Mouse (Mus musculus): ENCODE measurements around the gene Stmn3. TPM values are rescaled to one million over a fixed set of nuclear protein-coding genes. Genes with fewer than 3 reads are reported as not detected.

Stmn3 gene
- total and polyA plus RNA-seq, 3 experiments, result not detected

DNA sequence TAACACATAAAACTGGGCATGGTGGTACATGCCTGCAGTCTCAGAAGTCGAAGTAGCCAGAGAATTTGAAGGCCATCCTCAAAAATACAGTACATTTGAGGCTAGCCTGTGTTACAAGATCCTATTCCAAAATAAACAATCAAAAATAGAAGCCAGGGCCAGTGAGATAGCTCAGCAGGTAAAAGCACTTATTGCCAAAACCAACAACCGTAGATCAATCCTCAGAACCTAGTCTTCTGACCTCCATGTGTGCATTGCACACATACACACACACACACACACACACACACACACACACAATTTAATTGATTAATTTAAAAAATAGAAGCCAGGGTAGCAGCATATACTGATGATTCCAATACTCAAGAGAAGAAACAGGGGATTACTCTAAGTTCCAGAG, 47.5 kb downstream of the Stmn3 start:
- no peak for DNase-seq (ENCODE audit: low read depth, low spot score)
- H3K27ac ChIP-seq (ENCODE audit: control insufficient read depth, low read depth, low read length), result no peak overlapping the region
- TF ChIP-seq EP300 (IDR thresholded peaks at IDR 0.05; ENCODE audit: low read depth in 1 of 2, low read length in 2 of 2), result no peak
- TF ChIP-seq ZC3H11A (IDR thresholded peaks at IDR 0.05; ENCODE audit: low read depth, low read length), result no peak
- TF ChIP-seq GABPA (IDR thresholded peaks at IDR 0.05; ENCODE audit: low read depth, low read length), result no peak
- TF ChIP-seq MAFK (IDR thresholded peaks at IDR 0.05; ENCODE audit: borderline replicate concordance, low read depth, low read length), result no peak
- no peak for TF ChIP-seq USF1 (IDR thresholded peaks at IDR 0.05; ENCODE audit: low read depth, low read length)
- no peak for TF ChIP-seq TAL1 (IDR thresholded peaks at IDR 0.05; ENCODE audit: low read length)
- TF ChIP-seq MYB (IDR thresholded peaks at IDR 0.05; ENCODE audit: low read depth, low read length), result no peak
- H3K9ac ChIP-seq (ENCODE audit: control insufficient read depth, low read depth, low read length, poor library complexity, severe bottlenecking), result no peak overlapping the region
- H3K36me3 ChIP-seq (ENCODE audit: control insufficient read depth in 1 of 2, insufficient read depth in 2 of 2, low read length in 2 of 2), result peaks cover 0 to 9% of the 10 kb centered on the region in 2 experiments; a peak in 2 of 4 replicates
- no peak overlapping the region for H3K4me3 ChIP-seq (ENCODE audit: control insufficient read depth in 1 of 2, insufficient read depth in 1 of 2, low read depth in 2 of 2, low read length in 2 of 2)
- no peaks in the 10 kb centered on the region for H3K27me3 ChIP-seq (ENCODE audit: control insufficient read depth in 1 of 2, insufficient read depth in 2 of 2, low read length in 2 of 2)
- no peaks in the 10 kb centered on the region for H3K79me2 ChIP-seq (ENCODE audit: control insufficient read depth, insufficient read depth, low read length, poor library complexity)
- no peaks in the 10 kb centered on the region for H3K4me1 ChIP-seq (ENCODE audit: control insufficient read depth in 1 of 2, insufficient read depth in 2 of 2, low read length in 2 of 2)
- no peaks in the 10 kb centered on the region for H3K9me3 ChIP-seq (replicated peaks; ENCODE audit: insufficient read depth, low read length)

Other genes starting within 250 kb of the Stmn3 start
- 0.13 and 0.19 TPM in 2 replicates for gene Kcnq2, start 179.2 kb downstream of the Stmn3 start, total RNA-seq (2012; rRNA removed)
- gene Kcnq2, start 179.2 kb downstream of the Stmn3 start, polyA plus RNA-seq (2012; ENCODE audit: insufficient read depth in 1 of 2, insufficient read length in 2 of 2, low read depth in 1 of 2, low replicate concordance in 2 of 2, missing spikeins in 1 of 2), result under 1 TPM in 1 of 2 experiments, not detected in 1; 0.57 TPM
- not detected in 2 replicates for gene Eef1a2, start 157.5 kb downstream of the Stmn3 start, total RNA-seq (2012; rRNA removed)
- gene Eef1a2, start 157.5 kb downstream of the Stmn3 start, polyA plus RNA-seq (2012; ENCODE audit: insufficient read depth in 1 of 2, insufficient read length in 2 of 2, low read depth in 1 of 2, low replicate concordance in 2 of 2, missing spikeins in 1 of 2), result not detected
- 18.1 and 20.2 TPM in 2 replicates for gene Ppdpf, start 127.3 kb downstream of the Stmn3 start, total RNA-seq (2012; rRNA removed)
- 10 to 100 TPM in 1 of 2 experiments, not detected in 1; 73.4 TPM for gene Ppdpf, start 127.3 kb downstream of the Stmn3 start, polyA plus RNA-seq (2012; ENCODE audit: insufficient read depth in 1 of 2, insufficient read length in 2 of 2, low read depth in 1 of 2, low replicate concordance in 2 of 2, missing spikeins in 1 of 2)
- not detected in 2 replicates for gene Ptk6, start 111.7 kb downstream of the Stmn3 start, total RNA-seq (2012; rRNA removed)
- not detected for gene Ptk6, start 111.7 kb downstream of the Stmn3 start, polyA plus RNA-seq (2012; ENCODE audit: insufficient read depth in 1 of 2, insufficient read length in 2 of 2, low read depth in 1 of 2, low replicate concordance in 2 of 2, missing spikeins in 1 of 2)
- gene Srms, start 101.3 kb downstream of the Stmn3 start, total RNA-seq (2012; rRNA removed), result not detected in 2 replicates
- under 1 TPM in 1 of 2 experiments, not detected in 1; 0.04 TPM for gene Srms, start 101.3 kb downstream of the Stmn3 start, polyA plus RNA-seq (2012; ENCODE audit: insufficient read depth in 1 of 2, insufficient read length in 2 of 2, low read depth in 1 of 2, low replicate concordance in 2 of 2, missing spikeins in 1 of 2)
- gene Fndc11, start 94.5 kb downstream of the Stmn3 start, total RNA-seq (2012; rRNA removed), result not detected in 2 replicates
- not detected for gene Fndc11, start 94.5 kb downstream of the Stmn3 start, polyA plus RNA-seq (2012; ENCODE audit: insufficient read depth in 1 of 2, insufficient read length in 2 of 2, low read depth in 1 of 2, low replicate concordance in 2 of 2, missing spikeins in 1 of 2)
- 6.2 and 6.3 TPM in 2 replicates for gene Helz2, start 72.5 kb downstream of the Stmn3 start, total RNA-seq (2012; rRNA removed)
- gene Helz2, start 72.5 kb downstream of the Stmn3 start, polyA plus RNA-seq (2012; ENCODE audit: insufficient read depth in 1 of 2, insufficient read length in 2 of 2, low read depth in 1 of 2, low replicate concordance in 2 of 2, missing spikeins in 1 of 2), result 10 to 100 TPM in 1 of 2 experiments, not detected in 1; 12.0 TPM
- gene Gmeb2, start 26.5 kb downstream of the Stmn3 start, total RNA-seq (2012; rRNA removed), result 8.2 and 8.3 TPM in 2 replicates
- gene Gmeb2, start 26.5 kb downstream of the Stmn3 start, polyA plus RNA-seq (2012; ENCODE audit: insufficient read depth in 1 of 2, insufficient read length in 2 of 2, low read depth in 1 of 2, low replicate concordance in 2 of 2, missing spikeins in 1 of 2), result 10 to 100 TPM in 1 of 2 experiments, not detected in 1; 16.9 TPM
- 54.2 and 54.7 TPM in 2 replicates for gene Rtel1, start 5.2 kb upstream of the Stmn3 start, total RNA-seq (2012; rRNA removed)
- 10 to 100 TPM in 1 of 2 experiments, not detected in 1; 87.0 TPM for gene Rtel1, start 5.2 kb upstream of the Stmn3 start, polyA plus RNA-seq (2012; ENCODE audit: insufficient read depth in 1 of 2, insufficient read length in 2 of 2, low read depth in 1 of 2, low replicate concordance in 2 of 2, missing spikeins in 1 of 2)
- 22.5 and 30.7 TPM in 2 replicates for gene Zgpat, start 50.4 kb upstream of the Stmn3 start, total RNA-seq (2012; rRNA removed)
- 10 to 100 TPM in 1 of 2 experiments, not detected in 1; 28.0 TPM for gene Zgpat, start 50.4 kb upstream of the Stmn3 start, polyA plus RNA-seq (2012; ENCODE audit: insufficient read depth in 1 of 2, insufficient read length in 2 of 2, low read depth in 1 of 2, low replicate concordance in 2 of 2, missing spikeins in 1 of 2)
- gene Arfrp1, start 50.9 kb upstream of the Stmn3 start, total RNA-seq (2012; rRNA removed), result 34.4 and 36.8 TPM in 2 replicates
- gene Arfrp1, start 50.9 kb upstream of the Stmn3 start, polyA plus RNA-seq (2012; ENCODE audit: insufficient read depth in 1 of 2, insufficient read length in 2 of 2, low read depth in 1 of 2, low replicate concordance in 2 of 2, missing spikeins in 1 of 2), result 10 to 100 TPM in 1 of 2 experiments, not detected in 1; 68.8 TPM
- gene Lime1, start 65.6 kb upstream of the Stmn3 start, total RNA-seq (2012; rRNA removed), result 13.4 and 18.7 TPM in 2 replicates
- gene Lime1, start 65.6 kb upstream of the Stmn3 start, polyA plus RNA-seq (2012; ENCODE audit: insufficient read depth in 1 of 2, insufficient read length in 2 of 2, low read depth in 1 of 2, low replicate concordance in 2 of 2, missing spikeins in 1 of 2), result 10 to 100 TPM in 1 of 2 experiments, not detected in 1; 27.4 TPM
- 0.10 and 0.23 TPM in 2 replicates for gene Zbtb46, start 144.9 kb upstream of the Stmn3 start, total RNA-seq (2012; rRNA removed)
- gene Zbtb46, start 144.9 kb upstream of the Stmn3 start, polyA plus RNA-seq (2012; ENCODE audit: insufficient read depth in 1 of 2, insufficient read length in 2 of 2, low read depth in 1 of 2, low replicate concordance in 2 of 2, missing spikeins in 1 of 2), result under 1 TPM in 1 of 2 experiments, not detected in 1; 0.64 TPM
- not detected in 2 replicates for gene Abhd16b, start 178.7 kb upstream of the Stmn3 start, total RNA-seq (2012; rRNA removed)
- gene Abhd16b, start 178.7 kb upstream of the Stmn3 start, polyA plus RNA-seq (2012; ENCODE audit: insufficient read depth in 1 of 2, insufficient read length in 2 of 2, low read depth in 1 of 2, low replicate concordance in 2 of 2, missing spikeins in 1 of 2), result under 1 TPM in 1 of 2 experiments, not detected in 1; 0.08 TPM
- 88.2 and 99.5 TPM in 2 replicates for gene Tpd52l2, start 182.6 kb upstream of the Stmn3 start, total RNA-seq (2012; rRNA removed)
- 100 to 1,000 TPM in 1 of 2 experiments, not detected in 1; 119 TPM for gene Tpd52l2, start 182.6 kb upstream of the Stmn3 start, polyA plus RNA-seq (2012; ENCODE audit: insufficient read depth in 1 of 2, insufficient read length in 2 of 2, low read depth in 1 of 2, low replicate concordance in 2 of 2, missing spikeins in 1 of 2)
- 50.6 and 51.9 TPM in 2 replicates for gene Dnajc5, start 206.0 kb upstream of the Stmn3 start, total RNA-seq (2012; rRNA removed)
- gene Dnajc5, start 206.0 kb upstream of the Stmn3 start, polyA plus RNA-seq (2012; ENCODE audit: insufficient read depth in 1 of 2, insufficient read length in 2 of 2, low read depth in 1 of 2, low replicate concordance in 2 of 2, missing spikeins in 1 of 2), result 100 to 1,000 TPM in 1 of 2 experiments, 10 to 100 TPM in 1; 57.9 to 338 TPM

Measured in MEL (cell line).